Mouse (Mus musculus): Measurements from ENCODE around the gene 1700067P10Rik. TPM values are rescaled to one million over a fixed set of nuclear protein-coding genes. Genes with fewer than 3 reads are reported as not detected.

The 1700067P10Rik gene
- polyA plus RNA-seq, 1 experiment from 2014 or later: not detected

Other genes starting within 250 kb of the 1700067P10Rik start
- 12.5 and 13.6 TPM in 2 replicates for gene Foxp4, start 164.7 kb upstream of the 1700067P10Rik start, polyA plus RNA-seq (2015; fragmentation: Nextera tagmentation; extraction: Ambion mirVana)
- gene 1700122O11Rik, start 51.0 kb upstream of the 1700067P10Rik start, polyA plus RNA-seq (2015; fragmentation: Nextera tagmentation; extraction: Ambion mirVana): not detected in 2 replicates
- not detected in 2 replicates for gene 9830107B12Rik, start 56.9 kb downstream of the 1700067P10Rik start, polyA plus RNA-seq (2015; fragmentation: Nextera tagmentation; extraction: Ambion mirVana)
- 0.20 and 0.33 TPM in 2 replicates for gene A530064D06Rik, start 78.0 kb downstream of the 1700067P10Rik start, polyA plus RNA-seq (2015; fragmentation: Nextera tagmentation; extraction: Ambion mirVana)
- 0.56 and 0.72 TPM in 2 replicates for gene Trem1, start 143.4 kb downstream of the 1700067P10Rik start, polyA plus RNA-seq (2015; fragmentation: Nextera tagmentation; extraction: Ambion mirVana)
- gene Trem3, start 158.5 kb downstream of the 1700067P10Rik start, polyA plus RNA-seq (2015; fragmentation: Nextera tagmentation; extraction: Ambion mirVana): 0.37 and 0.57 TPM in 2 replicates
- 4.0 and 5.8 TPM in 2 replicates for gene Treml4, start 175.0 kb downstream of the 1700067P10Rik start, polyA plus RNA-seq (2015; fragmentation: Nextera tagmentation; extraction: Ambion mirVana)
- 0.27 and 0.37 TPM in 2 replicates for gene Treml2, start 210.2 kb downstream of the 1700067P10Rik start, polyA plus RNA-seq (2015; fragmentation: Nextera tagmentation; extraction: Ambion mirVana)
- gene B430306N03Rik, start 226.8 kb downstream of the 1700067P10Rik start, polyA plus RNA-seq (2015; fragmentation: Nextera tagmentation; extraction: Ambion mirVana): 0.44 and 0.59 TPM in 2 replicates

Measured in intestine, embryonic 16.5 days (tissue).